Mouse (Mus musculus): ENCODE data around the gene Spryd3.
A peak's percentile ranks its signal among the peaks of the same experiment; 100 is the strongest.
"Not testable (repeated sequence)": the region's sequence is repeated elsewhere in the genome, so short reads cannot be mapped to it uniquely, and the experiment has no call there.

GRCm38 (mm10) chr15:102155006-102155405, 19.0 kb upstream of the Spryd3 start:
- not testable (repeated sequence) for TF ChIP-seq POLR2A (IDR thresholded peaks at IDR 0.05; ENCODE audit: insufficient read depth, low read depth, low read length)
- TF ChIP-seq CTCF (IDR thresholded peaks at IDR 0.05), result peak; percentile 29
